Mouse (Mus musculus) ovary, adult 18-20 months (tissue): Measurements from ENCODE around the gene Atp6v0a4.

Source experiments
- DNase-seq: peaks from one replicate; pipeline ENCODE4 v3.0.0; 2022; ENCODE audit warnings: low spot score, mixed read lengths

The Atp6v0a4 gene

GRCm38 (mm10) chr6:38073592-38073991, 50.8 kb downstream of the Atp6v0a4 start:
- DNase-seq, result no peak

GRCm38 (mm10) chr6:38072137-38072796, 52.1 kb downstream of the Atp6v0a4 start:
- no peak for DNase-seq

GRCm38 (mm10) chr6:38071256-38071655, 53.1 kb downstream of the Atp6v0a4 start:
- DNase-seq, result no peak

- DNase-seq, result no peak
Observed at GRCm38 (mm10) chr6:38066215-38066614, 58.2 kb downstream of the Atp6v0a4 start.

- no peak for DNase-seq
Observed at GRCm38 (mm10) chr6:38065501-38066122, 58.8 kb downstream of the Atp6v0a4 start.

- DNase-seq, result no peak
Observed at GRCm38 (mm10) chr6:38065122-38065500, 59.3 kb downstream of the Atp6v0a4 start.

- DNase-seq, result no peak
Observed at GRCm38 (mm10) chr6:38064621-38065020, 59.8 kb downstream of the Atp6v0a4 start.

GRCm38 (mm10) chr6:38058805-38059204, 65.6 kb downstream of the Atp6v0a4 start:
- DNase-seq, result no peak

- DNase-seq, result no peak
Observed at GRCm38 (mm10) chr6:38055471-38056330, 68.7 kb downstream of the Atp6v0a4 start.

GRCm38 (mm10) chr6:38049601-38050000, 74.8 kb downstream of the Atp6v0a4 start:
- DNase-seq, result no peak

GRCm38 (mm10) chr6:38048800-38049561, 75.4 kb downstream of the Atp6v0a4 start:
- no peak for DNase-seq

GRCm38 (mm10) chr6:38048003-38048402, 76.4 kb downstream of the Atp6v0a4 start:
- no peak for DNase-seq

GRCm38 (mm10) chr6:38046838-38047237, 77.5 kb downstream of the Atp6v0a4 start, which contains the start of gene Svopl:
TSS of gene Svopl (minus strand) at chr6:38046996.
- DNase-seq, result no peak

GRCm38 (mm10) chr6:38032801-38033566, 91.4 kb downstream of the Atp6v0a4 start:
- DNase-seq, result no peak

GRCm38 (mm10) chr6:38031924-38032540, 92.4 kb downstream of the Atp6v0a4 start:
- DNase-seq, result no peak

- DNase-seq, result no peak
Observed at GRCm38 (mm10) chr6:38028205-38028604, 96.2 kb downstream of the Atp6v0a4 start.

- DNase-seq, result no peak
Observed at GRCm38 (mm10) chr6:38027771-38028170, 96.6 kb downstream of the Atp6v0a4 start.

GRCm38 (mm10) chr6:38023284-38023683, 101.1 kb downstream of the Atp6v0a4 start:
- no peak for DNase-seq

GRCm38 (mm10) chr6:38021406-38021805, 103.0 kb downstream of the Atp6v0a4 start:
- DNase-seq, result no peak

- DNase-seq, result no peak
Observed at GRCm38 (mm10) chr6:38012829-38013228, 111.6 kb downstream of the Atp6v0a4 start.

GRCm38 (mm10) chr6:38007459-38007858, 116.9 kb downstream of the Atp6v0a4 start:
- DNase-seq, result no peak
